Mouse (Mus musculus): Measurements from ENCODE around the gene Atp6v0a1.

DNA sequence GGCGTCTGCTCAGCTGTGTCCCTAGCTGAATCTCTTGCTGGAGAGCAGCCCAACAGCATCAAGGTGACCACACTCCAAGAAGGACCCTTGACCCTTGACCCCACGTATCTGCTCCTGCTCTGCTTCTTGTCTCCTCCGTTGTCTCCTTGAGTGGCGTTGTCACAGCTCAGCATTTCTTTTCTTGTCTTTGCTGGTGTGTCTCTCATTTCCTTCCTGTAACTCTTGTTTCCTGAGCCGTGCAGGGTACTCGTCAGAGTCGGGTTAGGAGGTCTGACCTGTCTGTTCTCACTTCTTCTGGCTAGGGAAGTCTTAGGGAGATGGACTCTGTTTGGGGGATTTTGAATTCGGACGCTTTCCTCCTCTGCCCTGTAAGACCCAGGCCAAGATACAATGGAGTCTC lies 37.2 kb downstream of the Atp6v0a1 start:
- TF ChIP-seq CTCF (IDR thresholded peaks at IDR 0.05; ENCODE audit: low read depth): no peak
- TF ChIP-seq EP300 (IDR thresholded peaks at IDR 0.05; ENCODE audit: low read depth): no peak

Measured in liver, postnatal 0 days (tissue).